Mouse (Mus musculus) G1E (cell line): ENCODE results near the gene Enpp3.

Experiments
- CTCF ChIP-seq: IDR thresholded peaks from 2 replicates; pipeline ENCODE4 v1.5.1; 2012; ENCODE audit warnings: low read depth, low read length, inconsistent platforms, mixed read lengths
- GATA1 ChIP-seq: IDR thresholded peaks from 2 replicates; pipeline ENCODE4 v1.6.1; 2012; ENCODE audit warnings: borderline replicate concordance, low read length, inconsistent platforms, mixed read lengths
- POLR2AphosphoS5 ChIP-seq: IDR thresholded peaks from 2 replicates; pipeline ENCODE4 v1.6.1; 2012; ENCODE audit warnings: low read depth, low read length, inconsistent platforms; ENCODE audit not compliant: insufficient replicate concordance
- TAL1 ChIP-seq: conservative IDR thresholded peaks from 2 replicates; pipeline ENCODE4 v1.6.1; 2012; ENCODE audit warnings: low read depth, low read length, inconsistent platforms, mixed read lengths

GRCm38 (mm10) chr10:24864434-24864833 is 21.8 kb upstream of the Enpp3 start:
- TF ChIP-seq GATA1, result no peak
- TF ChIP-seq CTCF, result no peak
- TF ChIP-seq POLR2AphosphoS5, result no peak
- no peak for TF ChIP-seq TAL1
